Mouse (Mus musculus): ENCODE results near the gene Eif1b. TPM values are rescaled to one million over a fixed set of nuclear protein-coding genes. Genes with fewer than 3 reads are reported as not detected.
"Not testable (repeated sequence)": the region's sequence is repeated elsewhere in the genome, so short reads cannot be mapped to it uniquely, and the experiment has no call there.

The Eif1b gene
- polyA plus RNA-seq, 1 experiment from 2014 or later: 287 TPM

DNA sequence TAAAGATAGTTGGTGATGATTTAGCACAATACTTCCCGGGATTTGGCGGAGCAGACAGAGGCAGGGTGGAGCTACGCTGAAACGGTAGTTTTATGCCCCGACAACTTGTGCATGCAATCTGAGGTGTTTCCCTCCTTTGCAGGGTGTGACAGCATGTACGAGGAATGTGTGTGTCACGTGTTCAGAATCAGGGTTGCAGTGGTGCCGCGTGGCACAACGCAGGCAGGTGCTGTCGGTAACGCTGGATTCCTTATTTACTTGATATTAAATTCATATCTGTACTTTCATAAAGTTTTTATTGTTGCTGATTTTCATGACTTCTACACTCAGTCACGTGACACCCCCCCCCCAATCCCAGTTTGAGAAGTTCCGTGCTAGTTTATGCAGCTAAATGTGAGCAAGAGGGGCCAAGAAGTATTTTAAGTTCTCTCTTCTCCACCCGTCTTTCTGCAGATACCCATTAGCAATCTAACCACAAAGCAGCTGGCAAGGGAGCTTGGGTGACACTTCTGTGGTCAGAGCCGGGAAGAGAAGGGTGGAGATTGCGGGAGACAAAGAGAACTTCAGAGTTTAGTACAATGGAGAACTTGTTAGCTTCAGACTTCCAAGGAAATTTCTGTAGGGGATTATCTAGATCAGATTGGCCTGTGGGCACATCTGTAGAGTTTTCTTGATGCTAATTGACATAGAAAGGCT lies 36.9 kb downstream of the Eif1b start:
- no peak overlapping the region for H3K4me3 ChIP-seq
- no peaks in the 10 kb centered on the region for H3K4me1 ChIP-seq
- no peak overlapping the region for H3K27ac ChIP-seq
- H3K9me3 ChIP-seq (replicated peaks): no peaks in the 10 kb centered on the region
- no peak overlapping the region for H3K9ac ChIP-seq
- H3K27me3 ChIP-seq: no peaks in the 10 kb centered on the region
- ATAC-seq (ENCODE audit: low FRiP score): no peak
- no peaks in the 10 kb centered on the region; the same call in 1 of the 2 replicates for H3K36me3 ChIP-seq
- no peak overlapping the region for H3K4me2 ChIP-seq (replicated peaks)
- 88% methylated on average over 17 of the region's 17 CpGs for WGBS

DNA sequence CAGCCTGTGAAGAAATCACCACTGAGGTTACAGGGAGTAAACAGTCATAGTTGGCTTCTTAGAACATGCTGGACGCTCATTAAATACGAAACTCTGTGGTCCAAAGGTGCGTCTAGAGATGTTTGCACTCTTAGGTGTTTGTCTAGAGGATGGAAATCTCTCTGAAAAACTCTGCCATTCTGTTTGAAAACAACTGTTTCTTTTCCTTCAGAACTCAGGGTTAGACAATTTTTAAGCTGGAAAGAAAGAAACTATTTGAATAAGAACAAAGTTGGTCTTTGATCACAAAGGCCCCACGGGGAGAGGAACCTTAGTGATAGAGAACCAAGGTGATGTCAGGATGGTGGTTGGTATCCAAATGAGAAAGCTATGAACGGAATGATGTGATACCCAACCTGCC lies 38.4 kb downstream of the Eif1b start:
- Histone ChIP-seq H3K9ac (no peak overlapping the region), H3K4me3 (no peak overlapping the region), H3K9me3 (replicated peaks) (no peaks in the 10 kb centered on the region), H3K36me3 (no peaks in the 10 kb centered on the region; the same call in 1 of the 2 replicates), H3K4me2 (replicated peaks) (no peak overlapping the region), H3K27me3 (no peaks in the 10 kb centered on the region), H3K27ac (no peak overlapping the region), H3K4me1 (no peaks in the 10 kb centered on the region)
- WGBS: 90% methylated on average over 5 of the region's 5 CpGs
- ATAC-seq (ENCODE audit: low FRiP score): no peak

GRCm38 (mm10) chr9:120532062-120532461 lies 40.0 kb downstream of the Eif1b start:
- no peaks in the 10 kb centered on the region for H3K9me3 ChIP-seq (replicated peaks)
- no peak overlapping the region for H3K4me2 ChIP-seq (replicated peaks)
- no peaks in the 10 kb centered on the region for H3K4me1 ChIP-seq
- 84% methylated on average over 6 of the region's 6 CpGs for WGBS
- no peaks in the 10 kb centered on the region for H3K27me3 ChIP-seq
- H3K36me3 ChIP-seq: no peaks in the 10 kb centered on the region; the same call in 1 of the 2 replicates
- H3K4me3 ChIP-seq: no peak overlapping the region
- no peak for ATAC-seq (ENCODE audit: low FRiP score)
- H3K27ac ChIP-seq: no peak overlapping the region
- no peak overlapping the region for H3K9ac ChIP-seq

DNA sequence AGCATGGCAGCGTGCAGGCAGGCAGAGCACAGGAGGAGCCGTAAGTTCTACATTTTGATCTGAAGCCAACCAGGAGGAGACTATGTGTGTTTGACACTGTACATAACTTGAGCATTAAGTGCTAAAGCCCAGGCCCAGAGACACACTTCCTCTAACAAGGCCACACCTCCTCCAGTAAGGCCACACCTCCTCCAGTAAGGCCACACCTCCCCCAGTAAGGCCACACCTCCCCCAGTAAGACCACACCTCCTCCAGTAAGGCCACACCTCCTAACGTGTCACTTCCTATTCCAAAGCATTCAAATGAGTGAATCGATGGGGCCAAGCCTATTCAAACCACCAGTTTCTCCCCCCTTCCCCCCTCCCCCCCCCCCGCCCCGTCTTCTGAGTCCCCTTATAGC lies 40.7 kb downstream of the Eif1b start:
- H3K4me1 ChIP-seq: no peaks in the 10 kb centered on the region
- H3K9ac ChIP-seq: no peak overlapping the region
- H3K36me3 ChIP-seq: no peaks in the 10 kb centered on the region; the same call in 1 of the 2 replicates
- H3K27ac ChIP-seq: no peak overlapping the region
- 96% methylated on average over 6 of the region's 6 CpGs for WGBS
- H3K27me3 ChIP-seq: peaks cover 2% of the 10 kb centered on the region; the same call in 1 of the 2 replicates
- H3K9me3 ChIP-seq (replicated peaks): no peaks in the 10 kb centered on the region
- no peak overlapping the region for H3K4me2 ChIP-seq (replicated peaks)
- no peak overlapping the region for H3K4me3 ChIP-seq
- ATAC-seq (ENCODE audit: low FRiP score): no peak

DNA sequence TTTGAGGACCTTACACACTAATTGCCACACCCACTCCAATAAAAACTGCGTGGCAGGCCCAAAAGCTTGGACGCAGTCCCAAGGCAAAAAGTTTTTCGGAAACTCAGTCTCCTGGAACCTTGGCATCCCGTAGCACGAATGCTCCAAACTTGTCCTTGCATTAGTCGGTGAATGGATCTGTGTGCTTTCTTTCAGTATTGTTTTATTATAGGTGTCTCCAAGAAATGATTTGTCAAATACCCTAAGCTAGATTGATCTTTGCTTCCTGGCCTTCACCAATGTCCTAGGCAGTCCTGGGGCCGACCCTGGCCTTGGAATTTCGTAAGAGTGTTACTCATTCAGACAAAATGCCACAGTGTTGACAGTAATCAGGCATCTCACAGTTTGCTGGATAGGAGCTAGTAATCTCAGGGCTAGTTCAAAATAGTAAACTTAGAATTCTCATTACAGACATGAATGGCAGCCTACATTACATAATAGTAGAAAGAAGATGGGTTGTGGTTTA lies 41.5 kb downstream of the Eif1b start:
- H3K36me3 ChIP-seq; H3K9ac ChIP-seq; H3K4me3 ChIP-seq; H3K4me1 ChIP-seq; H3K9me3 ChIP-seq (replicated peaks); H3K4me2 ChIP-seq (replicated peaks); ATAC-seq (ENCODE audit: low FRiP score); H3K27me3 ChIP-seq; H3K27ac ChIP-seq: not testable (repeated sequence)
- 97% methylated on average over 8 of the region's 8 CpGs for WGBS

DNA sequence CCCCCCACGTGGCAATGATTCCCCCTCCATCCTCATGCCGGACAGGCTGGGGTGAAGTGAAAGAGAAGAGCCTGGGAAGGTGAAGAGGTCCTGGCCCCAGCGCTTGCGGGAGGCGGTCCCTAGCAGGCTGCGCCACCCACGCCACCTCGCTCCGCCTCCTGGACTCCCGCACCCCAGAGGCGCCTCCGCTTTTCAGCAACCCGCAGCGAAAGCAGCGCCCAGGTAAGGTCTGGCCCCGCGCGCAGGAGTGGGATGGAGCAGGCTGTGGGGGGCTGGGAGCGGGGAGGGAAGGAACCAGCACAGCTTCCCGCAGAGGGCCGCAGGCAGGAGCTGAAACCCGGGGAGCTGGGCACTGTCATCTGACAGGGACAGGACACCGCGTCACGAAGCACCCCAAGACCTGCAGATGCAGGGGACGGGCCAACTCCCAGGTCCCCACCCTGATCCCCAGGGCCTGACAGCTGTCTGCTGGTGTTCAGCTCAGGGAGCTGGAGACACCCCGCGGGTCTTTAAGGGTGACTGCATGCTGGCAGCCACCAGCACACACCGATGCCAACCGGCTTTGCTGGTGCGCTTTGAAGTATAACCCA lies 47.7 kb downstream of the Eif1b start, which contains the start of gene Entpd3:
TSS of gene Entpd3 (plus strand) at position 157 of the 590 bp plus-strand sequence.
- WGBS: 2% methylated on average over 30 of the region's 31 CpGs
- Histone ChIP-seq H3K9me3 (replicated peaks) (no peaks in the 10 kb centered on the region), H3K27ac (no peak within 1 kb of the TSS), H3K27me3 (peaks cover 43% of the 10 kb centered on the region), H3K4me1 (peaks cover 13% of the 10 kb centered on the region), H3K4me2 (replicated peaks) (peak within 1 kb of the TSS; percentile 80), H3K9ac (peak within 1 kb of the TSS; percentile 62), H3K36me3 (no peaks in the 10 kb centered on the region), H3K4me3 (peak within 1 kb of the TSS; percentile 40)
- ATAC-seq (ENCODE audit: low FRiP score): no peak

GRCm38 (mm10) chr9:120541411-120541810 lies 49.4 kb downstream of the Eif1b start:
- H3K4me3 ChIP-seq: no peak overlapping the region
- no peak overlapping the region for H3K27ac ChIP-seq
- no peak overlapping the region for H3K4me2 ChIP-seq (replicated peaks)
- 17% methylated on average over 2 of the region's 2 CpGs for WGBS
- no peak overlapping the region for H3K9ac ChIP-seq
- no peaks in the 10 kb centered on the region for H3K9me3 ChIP-seq (replicated peaks)
- H3K27me3 ChIP-seq: peaks cover 43% of the 10 kb centered on the region
- no peaks in the 10 kb centered on the region for H3K36me3 ChIP-seq
- peaks cover 13% of the 10 kb centered on the region for H3K4me1 ChIP-seq
- no peak for ATAC-seq (ENCODE audit: low FRiP score)

- Histone ChIP-seq H3K27me3 (peaks cover 43% of the 10 kb centered on the region), H3K9me3 (replicated peaks) (no peaks in the 10 kb centered on the region), H3K4me1 (peaks cover 18% of the 10 kb centered on the region), H3K4me2 (replicated peaks) (no peak overlapping the region), H3K4me3 (no peak overlapping the region), H3K36me3 (no peaks in the 10 kb centered on the region), H3K9ac (no peak overlapping the region), H3K27ac (no peak overlapping the region)
- no peak for ATAC-seq (ENCODE audit: low FRiP score)
- 16% methylated on average over 6 of the region's 6 CpGs for WGBS
These were observed 50.2 kb downstream of the Eif1b start for GRCm38 (mm10) chr9:120542241-120542640.

Other genes starting within 250 kb of the Eif1b start
- gene Myrip, start 190.7 kb upstream of the Eif1b start, polyA plus RNA-seq (2016; fragmentation: Nextera tagmentation; extraction: Ambion mirVana): 1.8 and 2.9 TPM in 2 replicates
- 1.1 and 1.3 TPM in 2 replicates for gene Entpd3, start 47.6 kb downstream of the Eif1b start, polyA plus RNA-seq (2016; fragmentation: Nextera tagmentation; extraction: Ambion mirVana)
- 564 and 574 TPM in 2 replicates for gene Rpl14, start 79.2 kb downstream of the Eif1b start, polyA plus RNA-seq (2016; fragmentation: Nextera tagmentation; extraction: Ambion mirVana)

All from hindbrain, embryonic 12.5 days (tissue).